Mouse (Mus musculus) ES-E14 (cell line): ENCODE results near the gene Exoc4. TPM values are rescaled to one million over a fixed set of nuclear protein-coding genes. Genes with fewer than 3 reads are reported as not detected.

Source experiments
- DNase-seq: peaks from one replicate; pipeline ENCODE4 v3.0.0-alpha.2; 2013; ENCODE audit warnings: low read depth, low spot score
- H3K27ac ChIP-seq: 2 replicates; pipeline ENCODE4 v1.5.1; 2012; ENCODE audit warnings: low read depth, mild to moderate bottlenecking, low read length, moderate library complexity, mixed read lengths; ENCODE audit not compliant: poor library complexity, insufficient read depth, severe bottlenecking
- H3K36me3 ChIP-seq: 2 replicates; pipeline ENCODE4 v1.6.1; 2012; ENCODE audit warnings: mild to moderate bottlenecking, low read length, moderate library complexity, mixed read lengths; ENCODE audit not compliant: control insufficient read depth, poor library complexity, insufficient read depth, severe bottlenecking
- H3K4me1 ChIP-seq, 2 experiments: fragments of 150-350 bp in 1 of 2; sonication (generic) in 1 of 2; 2 replicates each; pipeline ENCODE4 v1.6.1; 2012; ENCODE audit warnings: low read length in 2 of 2, mild to moderate bottlenecking in 1 of 2, mixed read lengths in 1 of 2; ENCODE audit not compliant: control insufficient read depth in 2 of 2, insufficient read depth in 2 of 2, poor library complexity in 1 of 2
- H3K4me3 ChIP-seq, 2 experiments: fragments of 150-350 bp in 1 of 2; sonication (generic) in 1 of 2; 2 replicates each; pipeline ENCODE4 v1.5.1; 2012; ENCODE audit warnings: low read length in 2 of 2, low read depth in 1 of 2, mild to moderate bottlenecking in 1 of 2, mixed read lengths in 1 of 2; ENCODE audit not compliant: insufficient read depth in 1 of 2, poor library complexity in 1 of 2, severe bottlenecking in 1 of 2
- H3K9ac ChIP-seq: 2 replicates; pipeline ENCODE4 v1.6.1; 2012; ENCODE audit warnings: low read depth, mild to moderate bottlenecking, low read length, mixed read lengths; ENCODE audit not compliant: poor library complexity, insufficient read depth, severe bottlenecking
- H3K9me3 ChIP-seq: fragments of 150-350 bp; sonication (generic); 2 replicates; pipeline ENCODE4 v1.6.1; 2012; ENCODE audit warnings: low read depth, mild to moderate bottlenecking, low read length; ENCODE audit not compliant: control insufficient read depth, insufficient read depth
- CHD2 ChIP-seq: IDR thresholded peaks from 2 replicates; pipeline ENCODE4 v1.6.1; 2014; ENCODE audit warnings: mild to moderate bottlenecking, low read depth, low read length, inconsistent platforms
- HCFC1 ChIP-seq: IDR thresholded peaks from 2 replicates; pipeline ENCODE4 v1.6.1; 2012; ENCODE audit warnings: low read length, inconsistent platforms, borderline replicate concordance; ENCODE audit not compliant: insufficient read depth
- MAFK ChIP-seq: IDR thresholded peaks from 2 replicates; pipeline ENCODE4 v1.6.1; 2014; ENCODE audit warnings: mild to moderate bottlenecking, low read depth, low read length, inconsistent platforms; ENCODE audit not compliant: insufficient read depth
- ZC3H11A ChIP-seq: IDR thresholded peaks from 2 replicates; pipeline ENCODE4 v1.6.1; 2012; ENCODE audit warnings: low read depth, mild to moderate bottlenecking, inconsistent platforms, low read length, borderline replicate concordance
- ZNF384 ChIP-seq: IDR thresholded peaks from 2 replicates; pipeline ENCODE4 v1.6.1; 2012; ENCODE audit warnings: low read depth, low read length, inconsistent platforms
- in situ Hi-C, 2 experiments: fragments of 600-800 bp; cut with MboI; formaldehyde crosslinking; loops; one replicate each; pipeline ENCODE4 v1.15.1; 2025; ENCODE audit warnings: low sequenced_read_pairs in 2 of 2, inconsistent platforms in 1 of 2; ENCODE audit not compliant: unreplicated experiment in 2 of 2
- total RNA-seq: library from RNA; depleted of rRNA; stranded (reverse); fragments of 300-350 nt; gene quantifications from 2 replicates; pipeline ENCODE4 v1.2.3, GENCODE M21; 2012

The Exoc4 gene
- total RNA-seq, 1 experiment = 99.3 TPM

GRCm38 (mm10) chr6:33832978-33833377 is 584.1 kb downstream of the Exoc4 start:
- no peak for TF ChIP-seq ZNF384
- TF ChIP-seq HCFC1 = no peak
- no peak for TF ChIP-seq CHD2
- TF ChIP-seq MAFK = no peak
- TF ChIP-seq ZC3H11A = no peak
- Histone ChIP-seq H3K9me3 (no peaks in the 10 kb centered on the region), H3K4me1 (no peaks in the 10 kb centered on the region), H3K9ac (no peak overlapping the region), H3K36me3 (no peaks in the 10 kb centered on the region), H3K27ac (no peak overlapping the region), H3K4me3 (no peak overlapping the region)
- DNase-seq = no peak
- in situ Hi-C loops = no loop called here

GRCm38 (mm10) chr6:33836048-33836780 is 587.3 kb downstream of the Exoc4 start:
- in situ Hi-C loops = no loop called here
- no peak for DNase-seq
- no peak overlapping the region for H3K9ac ChIP-seq
- H3K4me1 ChIP-seq = no peaks in the 10 kb centered on the region
- H3K36me3 ChIP-seq = no peaks in the 10 kb centered on the region
- no peaks in the 10 kb centered on the region for H3K9me3 ChIP-seq
- TF ChIP-seq HCFC1 (no peak), CHD2 (no peak), MAFK (no peak), ZC3H11A (no peak), ZNF384 (no peak)
- no peak overlapping the region for H3K4me3 ChIP-seq
- no peak overlapping the region for H3K27ac ChIP-seq

- in situ Hi-C loops = no loop called here
These were observed 594.0 kb downstream of the Exoc4 start for GRCm38 (mm10) chr6:33842901-33843300.

GRCm38 (mm10) chr6:33859049-33859448 is 610.2 kb downstream of the Exoc4 start:
- H3K9ac ChIP-seq = no peak overlapping the region
- H3K4me3 ChIP-seq = no peak overlapping the region
- TF ChIP-seq ZC3H11A (no peak), ZNF384 (no peak), HCFC1 (no peak)
- no peaks in the 10 kb centered on the region for H3K36me3 ChIP-seq
- H3K9me3 ChIP-seq = no peaks in the 10 kb centered on the region
- in situ Hi-C loops = no loop called here
- H3K27ac ChIP-seq = no peak overlapping the region
- no peak for DNase-seq
- no peaks in the 10 kb centered on the region for H3K4me1 ChIP-seq

More at GRCm38 (mm10) chr6:33842901-33843300, 594.0 kb downstream of the Exoc4 start:
- no peaks in the 10 kb centered on the region for H3K36me3 ChIP-seq
- H3K4me3 ChIP-seq = no peak overlapping the region
- H3K9me3 ChIP-seq = no peaks in the 10 kb centered on the region
- TF ChIP-seq MAFK (no peak), ZC3H11A (no peak), CHD2 (no peak), HCFC1 (no peak), ZNF384 (no peak)
- no peak for DNase-seq
- H3K27ac ChIP-seq = no peak overlapping the region
- no peak overlapping the region for H3K9ac ChIP-seq
- no peaks in the 10 kb centered on the region for H3K4me1 ChIP-seq
